Mouse (Mus musculus) neural tube, postnatal 0 days (tissue): ENCODE results near the gene Olfr676. TPM values are rescaled to one million over a fixed set of nuclear protein-coding genes. Genes with fewer than 3 reads are reported as not detected.

ENCODE experiments used
- polyA plus RNA-seq: library from polyadenylated mRNA; unstranded; fragments of >200 nt; fragmentation: Nextera tagmentation; extraction: Ambion mirVana; gene quantifications from 2 replicates; pipeline ENCODE4 v1.2.1, GENCODE M21; 2015

Gene Olfr676
- polyA plus RNA-seq: not detected in 2 replicates

DNA sequence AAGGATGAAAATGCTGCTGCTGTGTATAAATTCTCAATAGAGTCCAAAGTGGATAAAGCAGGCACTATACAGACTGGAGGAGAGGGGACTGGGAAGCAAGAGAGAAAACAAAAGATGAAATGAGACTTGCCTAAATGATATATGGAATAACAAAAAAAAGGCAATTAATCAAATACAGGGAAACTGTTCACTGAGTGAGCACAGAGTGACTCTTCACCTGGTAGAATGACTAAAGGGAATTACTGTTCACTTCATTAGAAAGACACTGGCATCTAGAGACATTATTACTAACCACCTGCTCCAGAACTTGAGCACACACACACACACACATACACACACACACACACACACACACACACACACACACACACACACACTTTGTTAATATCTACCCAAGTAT is at the start of gene Olfr676:
Gene Olfr676, plus strand, starts transcription at position 301 of the 400 bp plus-strand sequence.

DNA sequence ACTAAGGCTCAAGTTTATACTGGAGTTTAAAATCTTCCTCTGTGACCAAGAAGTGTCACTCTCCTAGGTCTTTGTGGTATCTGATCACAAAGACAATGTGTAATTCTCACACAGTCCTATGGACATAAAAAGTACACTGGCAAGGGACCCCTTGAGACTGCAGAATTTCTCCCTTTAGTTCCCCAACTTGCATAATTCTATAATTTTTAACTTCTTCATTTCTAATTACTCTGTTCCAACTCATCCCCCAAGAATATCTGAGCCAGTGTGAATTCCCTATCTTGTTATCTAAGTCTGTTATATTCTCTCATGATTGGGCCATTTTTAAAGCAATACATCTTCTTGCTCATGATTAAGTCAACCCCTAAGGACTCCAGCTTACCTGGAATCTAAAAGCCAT is 30.6 kb upstream of the Olfr676 start, which contains the start of gene Olfr672:
Gene Olfr672, minus strand, starts transcription at position 101 of the 400 bp plus-strand sequence.

GRCm38 (mm10) chr7:105028360-105028759 is 4.1 kb upstream of the Olfr676 start, which contains the start of gene Olfr675:
TSS of gene Olfr675 (minus strand) at chr7:105028460.

GRCm38 (mm10) chr7:105064175-105064574 is 31.7 kb downstream of the Olfr676 start, which contains the start of gene Olfr678:
TSS of gene Olfr678 (plus strand) at chr7:105064475.

DNA sequence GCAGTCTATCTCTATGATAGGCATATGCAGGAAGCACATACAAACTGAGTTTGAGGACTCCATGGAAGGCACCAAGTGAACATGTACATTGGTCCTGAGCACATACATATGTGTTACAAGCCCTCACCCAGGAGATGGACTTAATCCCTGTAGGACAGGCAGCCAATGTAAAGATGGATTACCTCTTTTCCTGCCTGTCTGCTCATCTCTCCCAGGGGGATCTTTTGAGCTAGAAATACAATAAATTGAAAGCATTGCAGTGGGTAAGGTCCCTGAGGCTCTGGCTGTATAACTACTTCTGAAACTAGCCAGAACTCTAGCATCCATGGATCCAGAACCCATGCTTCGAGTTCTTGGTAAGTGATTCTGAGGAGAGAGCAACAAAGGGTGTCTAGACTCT is 48.4 kb downstream of the Olfr676 start, which contains the start of gene Olfr679:
Gene Olfr679, plus strand, starts transcription at position 301 of the 400 bp plus-strand sequence.

Other genes starting within 250 kb of the Olfr676 start
- not detected in 2 replicates for gene Usp17lb, start 190.1 kb upstream of the Olfr676 start, polyA plus RNA-seq
- not detected in 2 replicates for gene Usp17la, start 175.7 kb upstream of the Olfr676 start, polyA plus RNA-seq
- gene Olfr665, start 154.7 kb upstream of the Olfr676 start, polyA plus RNA-seq: not detected in 2 replicates
- gene Olfr666, start 136.7 kb upstream of the Olfr676 start, polyA plus RNA-seq: not detected in 2 replicates
- not detected in 2 replicates for gene Olfr667, start 111.2 kb upstream of the Olfr676 start, polyA plus RNA-seq
- gene Olfr668, start 104.6 kb upstream of the Olfr676 start, polyA plus RNA-seq: not detected in 2 replicates
- not detected in 2 replicates for gene Olfr669, start 98.5 kb upstream of the Olfr676 start, polyA plus RNA-seq
- not detected in 2 replicates for gene Olfr670, start 70.1 kb upstream of the Olfr676 start, polyA plus RNA-seq
- not detected in 2 replicates for gene Olfr671, start 53.6 kb upstream of the Olfr676 start, polyA plus RNA-seq
- gene Olfr672, start 30.7 kb upstream of the Olfr676 start, polyA plus RNA-seq: not detected in 2 replicates
- gene Olfr675, start 4.2 kb upstream of the Olfr676 start, polyA plus RNA-seq: not detected in 2 replicates
- gene Olfr677, start 18.7 kb downstream of the Olfr676 start, polyA plus RNA-seq: not detected in 2 replicates
- not detected in 2 replicates for gene Olfr678, start 31.8 kb downstream of the Olfr676 start, polyA plus RNA-seq
- gene Olfr679, start 48.5 kb downstream of the Olfr676 start, polyA plus RNA-seq: not detected in 2 replicates
- gene Olfr680-ps1, start 60.1 kb downstream of the Olfr676 start, polyA plus RNA-seq: not detected in 2 replicates
- not detected in 2 replicates for gene Olfr681, start 84.1 kb downstream of the Olfr676 start, polyA plus RNA-seq
- gene Olfr683, start 114.3 kb downstream of the Olfr676 start, polyA plus RNA-seq: not detected in 2 replicates
- not detected in 2 replicates for gene Olfr684, start 131.0 kb downstream of the Olfr676 start, polyA plus RNA-seq
- gene Olfr685, start 153.3 kb downstream of the Olfr676 start, polyA plus RNA-seq: not detected in 2 replicates
- gene Olfr686, start 174.8 kb downstream of the Olfr676 start, polyA plus RNA-seq: not detected in 2 replicates